Mouse (Mus musculus) lung, adult 18-20 months (tissue): ENCODE measurements around the gene Cwc15.

Experiments
- DNase-seq, 2 experiments: peaks; one replicate each; pipeline ENCODE4 v3.0.0; 2022; ENCODE audit warnings: mixed read lengths in 2 of 2

Cwc15 gene

DNA sequence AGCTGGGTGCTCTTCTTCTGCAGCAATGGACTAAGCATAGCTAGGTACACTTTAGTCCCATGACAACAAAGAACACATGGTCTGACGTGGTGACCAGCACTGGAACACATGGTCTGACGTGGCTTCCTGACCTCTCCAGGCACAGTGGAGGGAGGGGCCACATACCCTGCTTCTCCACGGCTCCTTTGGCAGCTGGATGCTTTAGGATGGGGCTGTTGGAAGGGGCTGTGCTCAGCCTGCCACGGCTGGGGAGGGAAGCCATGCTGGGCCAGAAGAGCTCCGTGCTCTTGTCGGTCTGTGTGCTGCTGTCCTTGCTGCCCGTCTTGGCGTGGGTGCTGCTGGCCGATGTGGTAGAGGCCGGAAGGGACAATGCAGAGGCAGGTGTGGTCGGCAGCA is 47.9 kb downstream of the Cwc15 start:
- no peak for DNase-seq

DNA sequence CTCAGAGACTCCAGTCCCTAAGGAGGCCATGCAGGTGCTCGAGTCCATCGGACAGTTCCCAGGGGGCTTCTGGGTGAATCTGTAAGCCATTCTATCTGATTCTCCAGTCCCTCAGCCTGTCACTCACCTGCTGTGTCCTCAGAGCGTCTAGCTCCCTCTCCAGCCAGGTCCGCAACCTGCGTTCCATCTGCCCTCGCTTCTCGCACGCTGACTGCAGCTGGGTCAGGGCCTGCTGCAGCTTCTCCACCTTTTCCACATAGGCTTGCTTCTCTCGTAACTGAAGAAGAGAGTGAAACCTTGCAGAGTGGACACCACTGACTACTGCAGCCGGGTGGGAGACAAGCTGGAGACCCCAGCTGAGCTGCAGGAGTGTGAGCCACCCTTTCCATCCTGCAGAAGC is 57.9 kb downstream of the Cwc15 start:
- no peak for DNase-seq

DNA sequence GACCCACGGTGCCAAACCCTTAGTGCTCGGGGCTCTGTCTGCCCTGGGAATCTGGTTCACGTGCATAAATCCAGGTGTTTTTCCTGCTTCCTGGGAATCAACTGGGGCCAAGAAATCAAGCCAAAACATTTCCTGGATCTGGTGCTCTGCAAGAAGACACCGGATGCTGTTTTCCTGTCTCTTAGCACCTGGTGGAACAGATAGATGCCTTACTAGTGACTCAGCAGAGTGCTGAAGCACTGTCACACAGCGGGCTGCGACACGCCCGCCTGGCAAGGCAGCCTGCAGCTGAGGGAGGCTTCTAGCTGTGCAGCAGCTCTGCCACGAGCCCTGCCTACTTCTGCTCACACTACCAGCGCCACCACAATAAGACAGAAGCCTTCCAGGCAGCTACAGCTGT is 59.0 kb downstream of the Cwc15 start:
- peak; percentile 19 to 20 for DNase-seq

DNA sequence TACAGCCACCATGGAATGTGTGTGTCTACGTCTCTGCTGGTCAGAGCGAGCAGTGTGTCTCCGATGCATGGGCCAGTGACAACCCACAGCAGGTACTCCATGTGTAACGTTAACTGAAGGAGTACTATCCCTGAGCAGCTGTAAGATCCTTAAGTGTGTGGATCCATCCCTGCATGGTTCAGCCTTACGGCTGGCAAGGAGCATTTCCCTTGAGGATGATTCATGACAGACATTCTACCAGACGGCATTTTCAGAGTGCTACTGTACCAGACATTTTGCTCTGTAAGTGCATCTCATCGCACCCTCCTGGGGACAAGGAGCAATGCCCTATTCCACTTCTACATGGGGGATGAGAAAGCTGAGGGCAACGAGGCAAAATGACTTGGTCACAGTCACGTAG is 59.6 kb downstream of the Cwc15 start:
- DNase-seq: no peak
